Mouse (Mus musculus): ENCODE data around the gene Ndel1.

DNA sequence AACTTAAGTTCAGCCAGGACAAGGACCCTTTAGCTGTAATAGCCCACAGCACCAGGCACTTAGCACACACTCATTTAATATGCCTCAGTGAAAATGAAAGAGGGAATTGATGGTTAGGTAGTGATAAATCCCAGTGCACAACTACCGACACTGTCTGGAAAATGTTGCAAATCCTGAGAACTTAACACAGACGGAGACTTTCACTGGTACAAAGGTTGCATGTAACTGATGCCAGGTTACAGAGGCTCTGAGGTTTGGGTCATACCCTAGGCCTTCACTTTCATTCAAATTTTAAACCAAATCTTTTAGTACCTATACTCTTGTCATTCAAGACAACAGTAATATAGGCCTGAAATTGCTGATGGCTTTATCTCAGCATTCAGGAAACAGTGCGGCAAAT is 14.3 kb downstream of the Ndel1 start:
- TF ChIP-seq CTCF (IDR thresholded peaks at IDR 0.05; ENCODE audit: low read depth) (no peak), EP300 (IDR thresholded peaks at IDR 0.05; ENCODE audit: low read depth) (no peak)
